Comparison of ENCODE assay signal across 8 mouse cellular contexts in the genomic region with DNA sequence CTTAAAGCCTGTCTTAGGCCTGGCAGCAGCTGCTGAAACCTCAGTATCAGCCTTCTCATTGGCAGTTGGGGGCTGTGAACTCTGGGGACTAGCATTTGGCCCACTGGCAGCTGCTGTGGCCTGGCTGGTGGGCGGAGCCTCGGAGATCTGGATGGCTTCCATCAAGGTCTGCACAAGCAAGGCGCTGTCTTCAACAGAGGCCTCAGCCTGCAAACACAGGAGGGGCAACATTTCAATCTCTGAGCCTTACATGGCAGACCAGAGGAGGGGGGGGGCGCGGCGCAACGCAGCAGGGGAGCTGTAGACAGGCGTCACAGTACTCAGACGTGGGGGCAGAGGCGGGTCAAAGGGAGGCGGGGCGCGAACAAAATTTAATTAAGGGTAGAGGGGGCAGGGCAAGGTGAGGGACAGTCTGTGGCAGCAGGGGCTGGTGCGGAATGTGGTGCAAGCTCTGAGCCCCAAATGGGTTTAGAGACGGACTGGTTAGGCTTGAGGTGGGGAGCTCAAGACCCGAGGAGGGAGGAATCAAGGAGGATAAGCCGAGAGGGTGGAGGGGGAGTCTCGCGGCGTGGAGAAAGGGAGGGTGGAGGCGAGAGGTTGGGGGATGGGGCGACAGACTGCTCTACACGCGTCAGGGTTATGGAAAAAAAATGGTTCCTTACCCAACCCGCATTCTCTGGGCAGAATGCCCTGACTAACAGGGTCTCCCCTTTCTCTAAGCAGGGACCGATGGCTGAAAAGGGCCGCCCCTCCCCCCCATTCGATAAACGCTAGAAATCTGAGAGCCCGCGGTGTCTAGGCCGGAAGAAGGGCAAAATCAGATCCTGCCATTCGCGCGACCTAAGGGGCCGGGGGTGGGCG. TPM values are rescaled to one million over a fixed set of nuclear protein-coding genes. Genes with fewer than 3 reads are reported as not detected.
DNase-seq lines count a peak whose midpoint lies in the region; ATAC-seq lines count a peak whose summit lies in the region.

No protein-coding gene starts in this region.

- peak; percentile 94 for DNase-seq in heart, adult 11 months
- DNase-seq in heart, adult 8-10 months (ENCODE audit: low spot score), result no peak
- DNase-seq in cerebellum, adult 9-11 months, result peak; percentile 76
- DNase-seq in frontal cortex, postnatal 14 days (ENCODE audit: low spot score in 2 of 2), result peak; percentile 28 to 49
- DNase-seq in hindbrain, embryonic 14.5 days (ENCODE audit: low spot score), result peak; percentile 72
- DNase-seq in left cerebral cortex, postnatal 10 days (ENCODE audit: extremely low spot score in 1 of 2, low spot score in 2 of 2), result peak; percentile 46 to 84
- peak; percentile 77 for DNase-seq in right cerebral cortex, postnatal 4 days

- 14% methylated on average over 33 of the region's 37 CpGs for WGBS in hindbrain, embryonic 14.5 days

- peaks cover 27% of the 10 kb centered on the region for H3K4me1 ChIP-seq in hindbrain, embryonic 14.5 days (replicated peaks; ENCODE audit: control insufficient read depth, insufficient read depth, low read length)

- peak overlapping the region; percentile 56 for H3K4me2 ChIP-seq in hindbrain, embryonic 14.5 days (replicated peaks)

- H3K27ac ChIP-seq in hindbrain, embryonic 14.5 days, result peak overlapping the region; percentile 87

- H3K4me3 ChIP-seq in hindbrain, embryonic 14.5 days (replicated peaks; ENCODE audit: low read length), result peak overlapping the region; percentile 67

- no peaks in the 10 kb centered on the region for H3K27me3 ChIP-seq in hindbrain, embryonic 14.5 days (ENCODE audit: control insufficient read depth, insufficient read depth, low read length)

- ATAC-seq in hindbrain, embryonic 14.5 days (ENCODE audit: low FRiP score), result peak; percentile 39
- ATAC-seq in megakaryocyte, adult 5-6 weeks (ENCODE audit: poor library complexity, severe bottlenecking), result peak; percentile 27; the same call in 1 of the 2 replicates

- H3K9me3 ChIP-seq in hindbrain, embryonic 14.5 days (ENCODE audit: control insufficient read depth, low read length), result no peaks in the 10 kb centered on the region

- H3K36me3 ChIP-seq in hindbrain, embryonic 14.5 days (replicated peaks; ENCODE audit: control insufficient read depth, insufficient read depth), result peaks cover 47% of the 10 kb centered on the region

- H3K9ac ChIP-seq in hindbrain, embryonic 14.5 days, result peak overlapping the region; percentile 86

- intact Hi-C loops in left cerebral cortex, postnatal 10 days (cut with DNase I), result loop anchor here (5.0 to 10.0 kb wide), 2 partner anchors 84 to 103 kb away; no protein-coding TSS in a partner anchor

RNA-seq across cellular contexts. Expression of gene Maged1, which starts 1.4 kb away (rescaled TPM):
- 100 to 1,000 TPM in 1 of 4 experiments, 10 to 100 TPM in 3; 89.0 to 105 (median 96.4) TPM for total RNA-seq in heart, adult 8-10 months (2022)
- 1,087 and 1,146 TPM in 2 replicates for polyA plus RNA-seq in hindbrain, embryonic 14.5 days (2014; fragmentation: Nextera tagmentation; extraction: Ambion mirVana)
- total RNA-seq in left cerebral cortex, postnatal 10 days (2021), result 100 to 1,000 TPM; 509 to 516 TPM
- 0.68 and 1.1 TPM in 2 replicates for total RNA-seq in megakaryocyte, adult 5-6 weeks (2015)
- 1.5 TPM in 2 replicates for total RNA-seq in megakaryocyte, adult 5-6 weeks (2017)

Comparison
In these comparisons a context has a peak if more than half of its experiments do, and no peak if none do; other contexts are left out.
1. RNA of gene Maged1, which starts 1.4 kb away (total RNA-seq): 509 to 516 TPM in left cerebral cortex, postnatal 10 days and 89.0 to 105 TPM in heart, adult 8-10 months; 0.68 to 1.5 TPM in megakaryocyte, adult 5-6 weeks; every median in the first group is over 10 times any median in the second.